Mouse (Mus musculus): Measurements from ENCODE around the gene Ube2b.

- TF ChIP-seq USF1 (IDR thresholded peaks at IDR 0.05; ENCODE audit: low read depth) = no peak
- TF ChIP-seq POLR2A (IDR thresholded peaks at IDR 0.05; ENCODE audit: insufficient read length, low read depth) = no peak
- no peak for TF ChIP-seq MAX (IDR thresholded peaks at IDR 0.05; ENCODE audit: low read depth)
- TF ChIP-seq MYOG (IDR thresholded peaks at IDR 0.05; ENCODE audit: control insufficient read depth in 1 of 3, insufficient read depth in 1 of 3, insufficient read length in 2 of 3, low read depth in 2 of 3) = no peak
These were observed 38.3 kb downstream of the Ube2b start for GRCm38 (mm10) chr11:51962277-51962676.

Measured in myocyte (in vitro differentiated cells).